Mouse (Mus musculus): ENCODE measurements around the gene Akap11.
A peak's percentile ranks its signal among the peaks of the same experiment; 100 is the strongest.

The Akap11 gene

GRCm38 (mm10) chr14:78526907-78527306 is 9.7 kb downstream of the Akap11 start:
- no peak for DNase-seq

GRCm38 (mm10) chr14:78526475-78526874 is 10.1 kb downstream of the Akap11 start:
- DNase-seq = no peak

GRCm38 (mm10) chr14:78525611-78526457 is 10.8 kb downstream of the Akap11 start:
- DNase-seq = no peak

- DNase-seq = no peak
These were observed 11.5 kb downstream of the Akap11 start for GRCm38 (mm10) chr14:78525059-78525458.

GRCm38 (mm10) chr14:78510713-78511112 is 25.9 kb downstream of the Akap11 start:
- DNase-seq = peak; percentile 13

- DNase-seq = no peak
These were observed 26.8 kb downstream of the Akap11 start for GRCm38 (mm10) chr14:78509791-78510190.

- no peak for DNase-seq
These were observed 36.0 kb downstream of the Akap11 start for GRCm38 (mm10) chr14:78500578-78500977.

- DNase-seq = no peak
These were observed 39.9 kb downstream of the Akap11 start for GRCm38 (mm10) chr14:78496691-78497090.

- no peak for DNase-seq
These were observed 41.4 kb downstream of the Akap11 start for GRCm38 (mm10) chr14:78495241-78495640.

GRCm38 (mm10) chr14:78492602-78493001 is 44.0 kb downstream of the Akap11 start:
- DNase-seq = peak; percentile 37

GRCm38 (mm10) chr14:78491432-78491831 is 45.2 kb downstream of the Akap11 start:
- DNase-seq = no peak

- peak; percentile 40 for DNase-seq
These were observed 54.0 kb downstream of the Akap11 start for GRCm38 (mm10) chr14:78482385-78483231.

GRCm38 (mm10) chr14:78474058-78474457 is 62.5 kb downstream of the Akap11 start:
- no peak for DNase-seq

GRCm38 (mm10) chr14:78470714-78471113 is 65.9 kb downstream of the Akap11 start:
- no peak for DNase-seq

- no peak for DNase-seq
These were observed 67.6 kb downstream of the Akap11 start for GRCm38 (mm10) chr14:78468991-78469390.

- no peak for DNase-seq
These were observed 68.6 kb downstream of the Akap11 start for GRCm38 (mm10) chr14:78467994-78468393.

GRCm38 (mm10) chr14:78464353-78464752 is 72.3 kb downstream of the Akap11 start:
- no peak for DNase-seq

GRCm38 (mm10) chr14:78459121-78459520 is 77.5 kb downstream of the Akap11 start:
- no peak for DNase-seq

- no peak for DNase-seq
These were observed 77.9 kb downstream of the Akap11 start for GRCm38 (mm10) chr14:78458705-78459104.

- no peak for DNase-seq
These were observed 81.6 kb downstream of the Akap11 start for GRCm38 (mm10) chr14:78454970-78455369.

GRCm38 (mm10) chr14:78448807-78449406 is 87.7 kb downstream of the Akap11 start:
- no peak for DNase-seq

- no peak for DNase-seq
These were observed 88.6 kb downstream of the Akap11 start for GRCm38 (mm10) chr14:78448017-78448416.

- DNase-seq = no peak
These were observed 89.1 kb downstream of the Akap11 start for GRCm38 (mm10) chr14:78447542-78447941.
